Mouse (Mus musculus) hindbrain, embryonic 14.5 days (tissue): ENCODE measurements around the gene Echdc3. TPM values are rescaled to one million over a fixed set of nuclear protein-coding genes. Genes with fewer than 3 reads are reported as not detected.

ENCODE experiments used
- ATAC-seq: fragments of 200-750 bp; cut with Nextera tagmentation; 2 replicates; pipeline ENCODE4 v1.8.0; 2017; ENCODE audit warnings: moderate number of reproducible peaks, mild to moderate bottlenecking, moderate TSS enrichment, moderate library complexity; ENCODE audit not compliant: low FRiP score
- DNase-seq: peaks from one replicate; pipeline ENCODE4 v3.0.0-alpha.2; 2015; ENCODE audit warnings: low spot score
- H3K27ac ChIP-seq: fragments of 300-500 bp; sonication (generic); 2 replicates; pipeline ENCODE4 v1.5.1; 2014; ENCODE audit warnings: mild to moderate bottlenecking, moderate library complexity
- H3K27me3 ChIP-seq: fragments of 300-500 bp; sonication (generic); 2 replicates; pipeline ENCODE4 v1.6.1; 2014; ENCODE audit warnings: mild to moderate bottlenecking, low read length, mixed read lengths; ENCODE audit not compliant: control insufficient read depth, insufficient read depth
- H3K36me3 ChIP-seq: fragments of 300-500 bp; sonication (generic); replicated peaks from 2 replicates; pipeline ENCODE4 v1.6.1; 2014; ENCODE audit not compliant: control insufficient read depth, insufficient read depth
- H3K4me1 ChIP-seq: fragments of 300-500 bp; sonication (generic); replicated peaks from 2 replicates; pipeline ENCODE4 v1.6.1; 2014; ENCODE audit warnings: antibody characterized with exemption, low read length, mixed read lengths; ENCODE audit not compliant: control insufficient read depth, insufficient read depth
- H3K4me2 ChIP-seq: fragments of 300-500 bp; sonication (generic); replicated peaks from 2 replicates; pipeline ENCODE4 v1.6.1; 2014; ENCODE audit warnings: mild to moderate bottlenecking, moderate library complexity
- H3K4me3 ChIP-seq: fragments of 300-500 bp; sonication (generic); replicated peaks from 2 replicates; pipeline ENCODE4 v1.5.1; 2014; ENCODE audit warnings: mild to moderate bottlenecking, low read length
- H3K9ac ChIP-seq: fragments of 300-500 bp; sonication (generic); 2 replicates; pipeline ENCODE4 v1.6.1; 2014
- H3K9me3 ChIP-seq: fragments of 300-500 bp; sonication (generic); 2 replicates; pipeline ENCODE4 v1.6.1; 2016; ENCODE audit warnings: low read length; ENCODE audit not compliant: control insufficient read depth
- WGBS: fragments of 180-500 bp; shearing (Covaris S2); extraction: QIAGEN DNeasy Blood & Tissue Kit; methylation state at CpG from one replicate; pipeline ENCODE4 v1.1.7; 2014; 5-methylcytosine and 5-hydroxymethylcytosine counted together
- polyA plus RNA-seq: library from polyadenylated mRNA; unstranded; fragments of >200 nt; fragmentation: Nextera tagmentation; extraction: Ambion mirVana; gene quantifications from 2 replicates; pipeline ENCODE4 v1.2.1, GENCODE M21; 2014

Gene Echdc3
- polyA plus RNA-seq, 1 experiment from 2014 or later: 1.1 TPM

DNA sequence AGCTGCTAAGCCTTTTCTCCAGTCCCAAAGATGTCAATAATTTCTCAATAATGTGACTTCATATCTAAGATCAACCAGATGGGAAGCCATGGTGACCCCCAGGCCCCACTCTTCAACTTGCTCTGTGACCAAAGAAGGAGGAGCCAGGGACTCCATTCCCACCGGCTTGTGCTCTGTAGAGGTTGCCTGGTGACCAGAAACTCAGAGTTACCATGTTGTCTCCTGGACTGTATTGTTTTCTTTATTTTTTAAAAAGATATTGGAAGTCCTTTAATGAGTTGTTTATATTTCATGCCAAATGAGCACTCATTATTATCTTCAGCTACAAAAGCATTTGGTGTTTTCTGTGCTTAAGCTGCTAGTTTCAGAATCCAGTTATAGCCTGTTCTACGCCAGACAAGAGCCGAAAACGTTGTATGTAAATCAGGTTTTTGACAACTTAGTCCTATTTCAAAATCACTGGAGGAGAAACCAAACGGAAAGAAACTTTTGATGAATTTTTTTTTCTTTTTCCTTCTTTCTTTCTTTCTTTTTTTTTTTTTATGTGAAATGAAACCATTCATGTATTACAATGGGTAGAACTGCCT, 42.7 kb upstream of the Echdc3 start:
- Histone ChIP-seq H3K4me2 (no peak overlapping the region), H3K9me3 (no peaks in the 10 kb centered on the region; the same call in 1 of the 2 replicates), H3K36me3 (no peaks in the 10 kb centered on the region), H3K27me3 (0 out of 2 replicates have a peak, but pooled peaks cover 9% of the 10 kb centered on the region), H3K4me1 (no peaks in the 10 kb centered on the region), H3K9ac (no peak overlapping the region), H3K27ac (0 out of 2 replicates have a peak overlapping the region, but pooled peaks have one; percentile 9), H3K4me3 (no peak overlapping the region)
- 65% methylated on average over 5 of the region's 5 CpGs for WGBS
- no peak for ATAC-seq
- no peak for DNase-seq

GRCm38 (mm10) chr2:6252491-6252890, 39.7 kb upstream of the Echdc3 start:
- WGBS: 96% methylated on average over 3 of the region's 3 CpGs
- H3K9me3 ChIP-seq: no peaks in the 10 kb centered on the region
- no peaks in the 10 kb centered on the region for H3K36me3 ChIP-seq
- no peaks in the 10 kb centered on the region for H3K4me1 ChIP-seq
- no peak overlapping the region for H3K27ac ChIP-seq
- DNase-seq (no peak), ATAC-seq (no peak)
- no peak overlapping the region for H3K4me2 ChIP-seq
- no peak overlapping the region for H3K4me3 ChIP-seq
- H3K9ac ChIP-seq: no peak overlapping the region
- H3K27me3 ChIP-seq: no peaks in the 10 kb centered on the region

- Histone ChIP-seq H3K36me3 (no peaks in the 10 kb centered on the region), H3K9ac (no peak overlapping the region), H3K4me1 (no peaks in the 10 kb centered on the region), H3K4me2 (no peak overlapping the region), H3K4me3 (no peak overlapping the region), H3K27ac (no peak overlapping the region), H3K9me3 (no peaks in the 10 kb centered on the region), H3K27me3 (no peaks in the 10 kb centered on the region)
- ATAC-seq (no peak), DNase-seq (no peak)
- WGBS: 91% methylated on average over 3 of the region's 3 CpGs
Measured at GRCm38 (mm10) chr2:6251076-6251496, 38.3 kb upstream of the Echdc3 start.

DNA sequence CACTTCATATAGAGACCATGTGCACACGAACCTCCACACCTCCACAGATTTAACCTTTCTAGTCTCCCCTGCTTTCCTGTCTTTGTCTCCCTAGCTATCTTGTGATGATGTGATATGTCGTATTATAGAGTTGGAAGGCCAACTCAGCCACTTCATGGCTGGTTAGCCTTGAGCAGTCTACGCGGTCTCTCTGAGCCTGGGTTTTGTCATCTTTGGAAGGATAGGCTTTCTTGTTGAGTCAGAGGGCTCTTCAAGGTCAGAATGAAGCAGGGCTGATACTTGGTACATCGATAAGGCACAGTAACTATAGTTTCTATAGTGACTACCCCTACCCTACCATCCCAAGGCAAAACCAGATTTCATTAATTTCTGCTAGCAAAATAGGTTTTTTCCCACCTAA, 28.6 kb upstream of the Echdc3 start:
- Histone ChIP-seq H3K4me1 (no peaks in the 10 kb centered on the region), H3K27ac (no peak overlapping the region), H3K27me3 (no peaks in the 10 kb centered on the region), H3K4me2 (no peak overlapping the region), H3K9me3 (no peaks in the 10 kb centered on the region), H3K4me3 (no peak overlapping the region), H3K9ac (no peak overlapping the region), H3K36me3 (no peaks in the 10 kb centered on the region)
- WGBS: 90% methylated on average over 5 of the region's 5 CpGs
- ATAC-seq (no peak), DNase-seq (no peak)

GRCm38 (mm10) chr2:6240072-6240471, 27.2 kb upstream of the Echdc3 start:
- Histone ChIP-seq H3K36me3 (no peaks in the 10 kb centered on the region), H3K27ac (no peak overlapping the region), H3K9ac (no peak overlapping the region), H3K27me3 (no peaks in the 10 kb centered on the region), H3K4me3 (no peak overlapping the region), H3K9me3 (no peaks in the 10 kb centered on the region), H3K4me1 (no peaks in the 10 kb centered on the region), H3K4me2 (no peak overlapping the region)
- WGBS: 52% methylated on average over 1 of the region's 1 CpGs
- ATAC-seq: 0 out of 2 replicates have a peak, but pooled peaks have one; percentile 21
- DNase-seq: no peak

- Histone ChIP-seq H3K4me2 (no peak overlapping the region), H3K27me3 (no peaks in the 10 kb centered on the region), H3K4me1 (no peaks in the 10 kb centered on the region), H3K4me3 (no peak overlapping the region), H3K9me3 (no peaks in the 10 kb centered on the region), H3K36me3 (no peaks in the 10 kb centered on the region), H3K27ac (no peak overlapping the region), H3K9ac (no peak overlapping the region)
- DNase-seq (no peak), ATAC-seq (no peak)
- WGBS: 84% methylated on average over 4 of the region's 4 CpGs
Measured at GRCm38 (mm10) chr2:6239333-6239732, 26.5 kb upstream of the Echdc3 start.

DNA sequence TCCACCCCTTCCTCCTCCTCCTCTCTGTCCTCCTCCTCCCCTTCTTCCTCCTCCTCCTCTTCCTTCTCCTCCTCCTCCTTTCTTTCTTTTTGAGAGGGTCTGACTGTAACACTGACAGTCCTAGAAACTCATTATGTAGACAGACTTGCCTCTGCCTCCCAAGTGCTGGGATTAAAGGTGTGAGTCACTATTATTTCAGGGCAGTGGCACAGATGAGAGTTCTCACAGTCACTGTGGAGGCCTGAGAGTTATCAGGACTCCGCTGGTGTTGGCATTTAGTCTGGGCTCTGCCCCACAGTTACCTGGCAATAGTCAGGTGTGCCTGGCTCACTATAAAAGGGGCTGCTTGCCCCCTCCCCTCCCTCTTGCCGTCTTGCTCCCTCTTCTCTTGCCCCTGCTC, 25.8 kb upstream of the Echdc3 start:
- 58% methylated on average over 2 of the region's 2 CpGs for WGBS
- H3K27ac ChIP-seq: no peak overlapping the region
- no peak overlapping the region for H3K4me2 ChIP-seq
- DNase-seq (no peak), ATAC-seq (no peak)
- H3K9ac ChIP-seq: no peak overlapping the region
- no peaks in the 10 kb centered on the region for H3K9me3 ChIP-seq
- no peak overlapping the region for H3K4me3 ChIP-seq
- H3K4me1 ChIP-seq: no peaks in the 10 kb centered on the region
- no peaks in the 10 kb centered on the region for H3K36me3 ChIP-seq
- no peaks in the 10 kb centered on the region for H3K27me3 ChIP-seq

- WGBS: 63% methylated on average over 4 of the region's 4 CpGs
- H3K4me3 ChIP-seq: no peak overlapping the region
- DNase-seq (no peak), ATAC-seq (no peak)
- no peaks in the 10 kb centered on the region for H3K9me3 ChIP-seq
- no peaks in the 10 kb centered on the region for H3K27me3 ChIP-seq
- no peak overlapping the region for H3K27ac ChIP-seq
- no peaks in the 10 kb centered on the region for H3K36me3 ChIP-seq
- H3K9ac ChIP-seq: no peak overlapping the region
- H3K4me1 ChIP-seq: no peaks in the 10 kb centered on the region
- no peak overlapping the region for H3K4me2 ChIP-seq
Measured at GRCm38 (mm10) chr2:6238244-6238643, 25.4 kb upstream of the Echdc3 start.

DNA sequence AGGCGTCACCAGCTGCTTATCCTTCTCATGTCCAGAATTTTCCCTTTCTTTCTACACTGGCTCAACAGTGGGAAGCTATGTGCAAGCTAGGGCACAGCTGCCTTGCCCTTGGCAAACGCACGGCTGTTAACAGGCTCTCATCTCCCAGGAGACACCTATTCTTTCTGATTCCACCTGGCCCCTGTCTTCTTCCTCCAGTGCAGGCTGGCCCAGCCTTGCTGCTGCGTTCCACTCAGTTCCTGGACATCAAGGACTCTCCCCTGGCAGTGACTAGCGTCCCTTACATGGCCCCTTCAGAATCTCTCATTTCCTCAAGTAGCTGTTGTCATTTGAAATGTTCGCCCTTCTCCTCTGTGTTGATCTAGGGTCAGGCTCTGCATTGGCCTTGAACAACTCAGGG, 20.5 kb upstream of the Echdc3 start:
- ATAC-seq: no peak
- 62% methylated on average over 6 of the region's 6 CpGs for WGBS

DNA sequence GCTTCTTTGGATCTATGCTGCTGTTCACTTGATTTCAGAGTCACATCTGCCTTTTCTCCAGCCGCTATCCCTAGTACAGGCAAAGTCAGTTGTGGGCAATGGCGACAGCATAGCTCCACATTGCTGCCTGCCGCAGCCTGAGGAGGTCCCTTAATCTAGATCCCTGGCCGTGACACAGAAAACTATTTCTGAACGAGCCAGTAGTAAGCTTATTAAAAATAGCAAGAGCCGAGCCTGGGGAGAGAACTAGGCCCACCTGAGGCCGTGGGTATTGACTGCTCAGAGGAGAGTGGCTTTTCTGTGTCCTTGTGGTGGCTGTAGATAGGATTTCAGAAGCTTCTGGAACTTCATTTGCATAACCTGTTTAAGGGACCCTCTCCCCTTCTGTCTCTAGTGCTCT, 19.9 kb upstream of the Echdc3 start:
- Histone ChIP-seq H3K4me3 (no peak overlapping the region), H3K9ac (no peak overlapping the region), H3K4me1 (no peaks in the 10 kb centered on the region), H3K27me3 (no peaks in the 10 kb centered on the region), H3K27ac (no peak overlapping the region), H3K9me3 (no peaks in the 10 kb centered on the region), H3K4me2 (no peak overlapping the region), H3K36me3 (no peaks in the 10 kb centered on the region)
- 85% methylated on average over 7 of the region's 7 CpGs for WGBS
- ATAC-seq (no peak), DNase-seq (no peak)

More for the DNA sequence above, 20.5 kb upstream of the Echdc3 start:
- Histone ChIP-seq H3K9me3 (no peaks in the 10 kb centered on the region), H3K4me1 (no peaks in the 10 kb centered on the region), H3K4me2 (no peak overlapping the region), H3K27ac (no peak overlapping the region), H3K4me3 (no peak overlapping the region), H3K9ac (no peak overlapping the region), H3K27me3 (no peaks in the 10 kb centered on the region), H3K36me3 (no peaks in the 10 kb centered on the region)
- DNase-seq: no peak
